Mouse (Mus musculus): ENCODE results near the gene L2hgdh.
"Not testable (repeated sequence)": the region's sequence is repeated elsewhere in the genome, so short reads cannot be mapped to it uniquely, and the experiment has no call there.

L2hgdh gene

GRCm38 (mm10) chr12:69674176-69674575 lies 50.5 kb downstream of the L2hgdh start:
- no peak for DNase-seq (ENCODE audit: low spot score in 2 of 2)

DNA sequence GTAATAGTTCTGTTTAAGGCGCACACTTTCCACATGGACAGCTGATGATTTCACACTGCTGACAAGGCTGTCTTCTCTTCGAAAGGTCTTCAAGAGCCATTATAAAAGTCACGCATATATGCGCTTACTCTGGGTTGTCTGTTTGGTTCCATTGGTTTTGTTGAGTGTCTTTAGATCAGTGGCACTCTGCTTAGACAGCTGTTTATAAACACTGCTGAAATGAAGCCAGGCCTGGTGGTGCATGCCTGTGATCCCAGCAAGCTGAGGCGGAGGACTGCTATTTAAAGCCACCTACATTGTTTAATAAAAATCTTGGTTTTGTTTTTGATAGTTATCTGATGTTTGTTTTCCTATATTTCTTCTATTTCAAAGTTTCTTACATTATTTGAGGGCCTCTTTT lies 58.0 kb downstream of the L2hgdh start:
- no peak for DNase-seq (ENCODE audit: low spot score in 2 of 2)

GRCm38 (mm10) chr12:69661658-69662057 lies 63.0 kb downstream of the L2hgdh start:
- DNase-seq (ENCODE audit: low spot score in 2 of 2) = no peak

GRCm38 (mm10) chr12:69653973-69654372 lies 70.7 kb downstream of the L2hgdh start:
- not testable (repeated sequence) for DNase-seq (ENCODE audit: low spot score in 2 of 2)

DNA sequence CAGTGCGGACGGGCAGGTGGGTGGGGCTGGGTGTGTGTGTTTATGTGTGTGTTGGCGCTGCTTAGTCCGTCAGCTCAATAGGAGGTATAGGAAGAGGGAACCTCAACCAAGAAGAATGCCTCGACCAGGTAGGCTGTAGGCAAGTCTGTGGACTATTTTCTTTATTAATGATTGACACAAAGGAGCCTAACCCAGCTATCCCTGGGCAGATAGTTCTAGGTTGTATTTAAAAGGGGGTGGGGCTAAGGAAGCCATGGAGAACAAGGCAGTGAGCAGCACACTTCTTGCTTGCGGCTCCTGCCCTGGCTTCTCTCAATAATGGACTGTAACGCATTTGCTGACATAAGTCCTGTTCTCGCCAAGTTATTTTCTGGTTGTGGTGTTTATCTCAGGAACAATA lies 75.2 kb downstream of the L2hgdh start:
- no peak for DNase-seq (ENCODE audit: low spot score in 2 of 2)

- DNase-seq (ENCODE audit: low spot score in 2 of 2) = no peak
Measured at GRCm38 (mm10) chr12:69645821-69646616, 78.7 kb downstream of the L2hgdh start.

- no peak for DNase-seq (ENCODE audit: low spot score in 2 of 2)
Measured at GRCm38 (mm10) chr12:69644877-69645276, 79.8 kb downstream of the L2hgdh start.

DNA sequence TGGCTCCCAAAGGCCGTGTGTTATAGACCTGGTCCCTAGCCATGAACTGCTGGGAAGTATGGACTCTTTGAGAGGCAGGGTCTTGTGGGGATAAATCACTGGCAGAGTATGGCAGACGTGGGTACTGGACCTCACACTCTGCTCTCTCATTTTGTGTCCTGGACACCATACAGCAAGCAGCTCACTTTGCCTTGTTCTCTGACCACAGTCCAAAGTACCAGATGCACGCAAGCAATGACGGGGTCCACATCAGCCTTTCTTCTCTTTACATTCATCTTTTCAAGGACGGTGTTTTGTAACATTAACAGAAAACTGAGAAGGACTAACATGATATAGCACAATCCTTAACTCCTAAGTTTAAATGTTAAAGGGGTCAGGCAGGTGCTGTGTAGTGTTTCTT lies 81.8 kb downstream of the L2hgdh start:
- DNase-seq (ENCODE audit: low spot score in 2 of 2) = no peak
